Mouse (Mus musculus): Measurements from ENCODE around the gene Rundc3a. TPM values are rescaled to one million over a fixed set of nuclear protein-coding genes. Genes with fewer than 3 reads are reported as not detected.

Rundc3a gene
- polyA plus RNA-seq, 1 experiment from 2014 or later, result 1.2 TPM

Small RNA genes within 50 kb of the gene (microRNA-seq; reads per million reads assigned to microRNA genes)
- not detected for gene Mir6930

Other genes with a start within 250 kb of the Rundc3a start
- not detected in 2 replicates for gene Nags, start 247.9 kb upstream of the Rundc3a start, polyA plus RNA-seq (2014; fragmentation: Nextera tagmentation; extraction: Ambion mirVana)
- 28.2 and 34.1 TPM in 2 replicates for gene Tmem101, start 237.0 kb upstream of the Rundc3a start, polyA plus RNA-seq (2014; fragmentation: Nextera tagmentation; extraction: Ambion mirVana)
- gene Lsm12, start 208.1 kb upstream of the Rundc3a start, polyA plus RNA-seq (2014; fragmentation: Nextera tagmentation; extraction: Ambion mirVana), result 60.3 and 62.1 TPM in 2 replicates
- gene G6pc3, start 203.8 kb upstream of the Rundc3a start, polyA plus RNA-seq (2014; fragmentation: Nextera tagmentation; extraction: Ambion mirVana), result 24.8 and 27.8 TPM in 2 replicates
- 52.1 and 54.5 TPM in 2 replicates for gene Hdac5, start 163.2 kb upstream of the Rundc3a start, polyA plus RNA-seq (2014; fragmentation: Nextera tagmentation; extraction: Ambion mirVana)
- gene BC030867, start 144.5 kb upstream of the Rundc3a start, polyA plus RNA-seq (2014; fragmentation: Nextera tagmentation; extraction: Ambion mirVana), result 8.7 and 10.3 TPM in 2 replicates
- 0.09 and 0.11 TPM in 2 replicates for gene Asb16, start 124.7 kb upstream of the Rundc3a start, polyA plus RNA-seq (2014; fragmentation: Nextera tagmentation; extraction: Ambion mirVana)
- 39.1 and 46.5 TPM in 2 replicates for gene Tmub2, start 108.5 kb upstream of the Rundc3a start, polyA plus RNA-seq (2014; fragmentation: Nextera tagmentation; extraction: Ambion mirVana)
- 7.0 and 10.6 TPM in 2 replicates for gene Atxn7l3, start 96.8 kb upstream of the Rundc3a start, polyA plus RNA-seq (2014; fragmentation: Nextera tagmentation; extraction: Ambion mirVana)
- 50.2 and 53.6 TPM in 2 replicates for gene Ubtf, start 73.7 kb upstream of the Rundc3a start, polyA plus RNA-seq (2014; fragmentation: Nextera tagmentation; extraction: Ambion mirVana)
- gene Slc4a1, start 27.2 kb upstream of the Rundc3a start, polyA plus RNA-seq (2014; fragmentation: Nextera tagmentation; extraction: Ambion mirVana), result 5.6 and 11.8 TPM in 2 replicates
- 266 and 295 TPM in 2 replicates for gene Slc25a39, start 14.5 kb downstream of the Rundc3a start, polyA plus RNA-seq (2014; fragmentation: Nextera tagmentation; extraction: Ambion mirVana)
- gene Grn, start 36.9 kb downstream of the Rundc3a start, polyA plus RNA-seq (2014; fragmentation: Nextera tagmentation; extraction: Ambion mirVana), result 182 and 190 TPM in 2 replicates
- 4.6 and 7.9 TPM in 2 replicates for gene Fam171a2, start 54.3 kb downstream of the Rundc3a start, polyA plus RNA-seq (2014; fragmentation: Nextera tagmentation; extraction: Ambion mirVana)
- 6.7 and 6.8 TPM in 2 replicates for gene Itga2b, start 76.7 kb downstream of the Rundc3a start, polyA plus RNA-seq (2014; fragmentation: Nextera tagmentation; extraction: Ambion mirVana)
- gene Gpatch8, start 163.0 kb downstream of the Rundc3a start, polyA plus RNA-seq (2014; fragmentation: Nextera tagmentation; extraction: Ambion mirVana), result 30.7 and 36.9 TPM in 2 replicates
- gene Gm11627, start 186.1 kb downstream of the Rundc3a start, polyA plus RNA-seq (2014; fragmentation: Nextera tagmentation; extraction: Ambion mirVana), result 12.6 and 13.9 TPM in 2 replicates
- gene Fzd2, start 211.0 kb downstream of the Rundc3a start, polyA plus RNA-seq (2014; fragmentation: Nextera tagmentation; extraction: Ambion mirVana), result 18.7 and 24.0 TPM in 2 replicates